Mouse (Mus musculus): ENCODE data around the gene Abcc5.

DNA sequence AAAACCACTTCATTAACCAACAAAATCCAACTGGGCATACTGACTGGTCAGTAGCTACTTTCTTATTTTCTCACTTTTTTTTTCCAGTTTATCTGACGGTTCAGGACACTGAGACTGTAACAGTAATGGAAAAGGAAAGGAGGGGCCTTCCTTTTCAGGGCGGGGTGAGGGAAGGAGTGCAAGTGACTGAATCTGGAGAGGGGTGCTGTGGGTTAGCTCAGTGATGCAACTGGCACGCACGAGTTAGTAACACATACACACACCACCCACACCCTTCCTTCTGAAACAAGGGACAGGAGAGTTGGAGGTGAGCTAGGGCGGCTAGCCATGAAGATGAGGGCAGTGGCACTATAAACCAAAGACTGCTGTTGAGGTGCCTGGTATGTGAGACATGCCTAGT is 102.3 kb downstream of the Abcc5 start:
- TF ChIP-seq GATA1 (IDR thresholded peaks at IDR 0.05; ENCODE audit: borderline replicate concordance, low read length) (no peak), FLI1 (IDR thresholded peaks at IDR 0.05; ENCODE audit: low read length) (no peak)
